Mouse (Mus musculus) hematopoietic stem cell, adult 5-6 weeks (primary cell): Measurements from ENCODE around the gene Cct6b. TPM values are rescaled to one million over a fixed set of nuclear protein-coding genes. Genes with fewer than 3 reads are reported as not detected.
A peak's percentile ranks its signal among the peaks of the same experiment; 100 is the strongest.

Experiments
- ATAC-seq, 2 experiments: fragments of 125-278 bp in 1 of 2; replicated peaks in 1 of 2; 2 replicates each; pipeline ENCODE4 v1.8.0; 2016 to 2017; ENCODE audit warnings: inconsistent platforms in 2 of 2, mild to moderate bottlenecking in 2 of 2, moderate number of reproducible peaks in 2 of 2, low read depth in 1 of 2, moderate TSS enrichment in 1 of 2; ENCODE audit not compliant: low FRiP score in 2 of 2, poor library complexity in 2 of 2, severe bottlenecking in 2 of 2, insufficient read depth in 1 of 2, low TSS enrichment in 1 of 2
- total RNA-seq: library from RNA; stranded (forward); fragments of 172-1452, 232-1000 nt; gene quantifications from 2 replicates; pipeline ENCODE4 v1.2.3, GENCODE M21; 2017

Cct6b gene
- 0.31 TPM in 1 of 2 replicates, not detected in the other for total RNA-seq

DNA sequence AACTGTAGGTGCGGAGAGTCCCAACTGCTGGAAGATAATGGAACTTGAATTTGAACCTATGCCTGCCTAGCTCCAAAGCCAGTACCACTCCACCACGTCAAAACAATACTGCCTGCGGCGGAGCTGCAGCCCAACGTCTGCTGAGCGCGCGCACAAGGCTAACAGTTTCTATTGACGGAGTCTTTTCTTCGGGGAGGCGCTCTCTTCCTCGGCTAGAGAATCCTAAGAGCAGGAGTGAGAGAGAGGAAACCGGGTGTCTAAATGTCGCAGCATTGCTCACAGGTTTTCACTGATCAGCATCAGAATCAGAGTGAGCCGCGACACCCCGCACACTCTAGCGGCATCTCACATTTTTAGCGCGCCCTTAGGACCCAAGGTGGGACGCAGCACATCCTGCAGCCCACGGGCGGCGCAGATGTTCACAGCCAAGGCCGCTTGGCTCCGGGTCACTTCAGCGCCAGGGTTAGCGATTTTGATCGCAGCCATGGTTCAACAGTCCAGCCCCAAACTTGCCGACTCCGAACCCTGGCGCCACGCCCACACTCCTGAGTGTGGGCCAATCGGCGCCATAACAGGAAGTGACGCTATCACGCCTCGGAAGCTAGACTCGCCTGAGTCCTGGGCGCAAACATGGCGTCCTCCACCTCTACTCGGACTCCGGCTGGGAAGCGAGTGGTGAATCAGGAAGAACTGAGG lies at the start of gene Cct6b, which contains the start of gene Zfp830:
TSS of gene Cct6b (minus strand) at position 580 of the 696 bp plus-strand sequence.
TSS of gene Zfp830 (plus strand) at position 604 of the 696 bp plus-strand sequence.
- peak; percentile 98 to 99 for ATAC-seq

DNA sequence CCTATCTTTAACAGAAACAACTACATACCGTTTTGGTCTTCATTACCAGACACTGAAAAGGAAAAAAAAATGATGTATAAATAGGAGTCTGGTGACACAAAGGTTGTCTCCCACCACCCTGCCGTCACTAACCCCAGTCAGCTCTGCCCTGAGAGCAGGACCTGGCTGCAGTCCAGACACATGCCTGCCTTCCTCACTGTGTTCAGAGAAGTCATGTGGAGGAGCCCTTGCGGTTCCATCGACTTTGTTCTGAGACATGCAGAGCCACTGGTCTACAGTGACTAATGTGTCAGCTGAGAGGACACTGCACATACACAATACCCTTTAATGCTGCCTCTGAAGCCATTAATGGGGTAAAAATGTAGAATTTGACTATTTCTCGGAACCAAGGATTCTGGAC lies 44.4 kb upstream of the Cct6b start:
- no peak for ATAC-seq

DNA sequence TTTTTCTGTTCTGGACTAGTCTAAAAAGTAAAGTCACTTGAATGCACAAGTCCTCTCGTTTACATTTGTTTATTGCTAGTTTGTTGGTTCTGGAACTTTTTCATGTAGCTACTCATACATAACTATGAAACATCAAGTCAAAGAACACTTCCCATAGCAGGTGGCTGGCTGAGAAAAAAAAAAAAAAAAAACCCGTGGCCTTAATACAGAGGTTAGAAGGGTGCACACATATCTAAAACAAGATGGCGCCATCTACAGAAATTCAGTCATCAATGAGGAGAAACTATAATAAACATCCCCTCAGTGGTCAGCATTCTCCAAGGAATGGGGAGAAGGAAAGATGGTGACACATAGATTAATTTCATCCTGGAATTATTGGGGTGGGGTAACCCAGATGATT lies 43.2 kb upstream of the Cct6b start:
- ATAC-seq, result no peak

DNA sequence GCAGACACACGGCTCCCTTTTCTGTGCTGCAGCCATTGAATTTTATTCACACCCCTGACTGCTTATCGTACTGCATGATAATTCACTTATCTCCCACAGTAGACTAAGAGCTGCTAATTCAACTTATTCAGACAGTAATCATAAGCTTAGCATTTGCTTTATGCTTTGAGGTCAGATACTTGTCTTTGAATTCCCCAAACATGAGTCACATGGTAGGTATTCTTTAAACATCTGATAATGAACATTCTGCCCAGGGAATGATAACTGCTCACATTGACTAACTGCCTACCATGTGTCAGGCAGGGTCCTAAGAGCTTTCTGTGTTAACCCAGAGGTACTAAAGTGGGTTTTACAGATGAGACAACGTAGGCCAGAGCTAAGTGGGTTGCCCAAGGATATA lies 42.5 kb upstream of the Cct6b start:
- no peak for ATAC-seq

DNA sequence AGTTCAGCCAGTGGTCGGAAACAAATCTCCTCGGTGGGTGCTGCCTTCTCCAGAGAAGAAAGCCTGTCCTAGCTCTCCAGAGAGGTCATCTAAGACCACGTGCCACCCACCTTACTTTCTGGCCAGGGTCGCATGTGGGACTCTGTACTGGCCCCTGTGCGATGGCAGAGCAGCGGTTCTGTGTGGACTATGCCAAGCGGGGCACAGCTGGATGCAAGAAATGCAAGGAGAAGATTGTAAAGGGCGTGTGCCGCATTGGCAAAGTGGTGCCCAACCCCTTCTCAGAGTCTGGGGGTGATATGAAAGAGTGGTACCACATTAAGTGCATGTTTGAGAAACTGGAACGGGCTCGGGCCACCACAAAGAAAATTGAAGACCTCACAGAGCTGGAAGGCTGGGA lies 19.3 kb upstream of the Cct6b start:
- ATAC-seq, result no peak

DNA sequence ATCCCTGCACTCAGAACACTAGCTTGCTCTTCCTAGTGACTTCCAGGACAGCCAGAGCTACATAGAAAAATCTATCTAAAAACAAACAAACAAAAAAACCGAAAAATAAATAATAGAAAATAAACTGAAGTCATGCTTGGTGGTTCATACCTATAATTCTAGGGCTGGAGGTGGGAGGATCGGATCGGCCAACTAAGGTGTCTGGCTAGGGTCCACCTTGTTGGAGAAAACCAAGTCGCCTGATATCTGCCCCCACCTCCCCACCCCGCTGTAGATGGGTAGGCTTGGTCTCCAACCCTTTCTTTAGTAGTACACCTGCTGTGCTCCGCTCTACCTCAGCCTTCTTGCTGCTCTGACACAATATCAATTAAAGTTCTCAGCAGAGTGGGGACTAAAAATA lies 18.1 kb upstream of the Cct6b start:
- ATAC-seq, result no peak

DNA sequence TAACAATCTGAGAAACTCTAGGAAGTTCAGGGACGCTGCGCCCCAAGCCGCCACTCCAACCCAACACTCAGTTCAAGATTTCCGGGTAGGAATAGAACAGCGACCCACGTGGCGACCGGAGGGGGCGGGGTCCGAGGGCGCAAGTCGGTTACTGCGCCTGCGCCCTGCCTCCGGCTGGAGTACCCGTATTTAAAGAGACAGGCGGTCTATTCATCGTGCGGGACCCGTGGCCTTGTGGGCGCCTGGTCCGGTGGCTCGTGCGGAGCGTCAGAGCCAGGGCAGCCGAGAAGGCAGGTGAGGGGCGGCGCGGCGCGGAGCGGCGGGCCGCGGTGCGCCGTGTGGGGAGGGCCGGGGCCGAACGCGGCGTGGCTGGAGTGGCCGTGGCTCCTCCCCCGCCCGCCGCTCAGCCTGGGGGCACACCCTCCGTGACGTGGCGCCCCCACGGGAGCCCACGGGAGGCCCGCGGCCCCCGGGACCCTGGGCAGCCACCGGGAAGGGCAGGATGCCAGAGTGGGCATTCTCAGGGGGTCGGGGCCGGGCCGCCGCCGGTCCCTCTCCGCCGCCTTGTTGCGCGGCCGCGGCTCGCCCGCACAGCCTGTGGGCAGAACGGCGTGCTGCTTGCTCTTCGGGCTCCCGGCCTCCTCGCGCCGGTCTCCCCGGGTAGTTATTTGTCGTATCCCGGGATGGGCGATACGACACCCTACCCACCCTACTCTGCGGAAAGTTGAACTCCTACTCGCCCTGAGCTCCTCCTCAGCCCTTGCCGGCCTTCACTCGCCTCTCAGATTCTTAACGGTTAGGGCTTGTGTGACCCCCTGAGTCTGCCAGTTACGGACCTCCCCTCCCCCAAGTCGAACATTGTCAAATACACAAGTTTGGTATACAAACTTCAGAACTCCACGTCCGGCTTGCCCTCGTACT lies 17.1 kb upstream of the Cct6b start, which contains the start of gene Lig3:
TSS of gene Lig3 (plus strand) at position 126 of the 921 bp plus-strand sequence.
- ATAC-seq, result peak; percentile 86 to 92

DNA sequence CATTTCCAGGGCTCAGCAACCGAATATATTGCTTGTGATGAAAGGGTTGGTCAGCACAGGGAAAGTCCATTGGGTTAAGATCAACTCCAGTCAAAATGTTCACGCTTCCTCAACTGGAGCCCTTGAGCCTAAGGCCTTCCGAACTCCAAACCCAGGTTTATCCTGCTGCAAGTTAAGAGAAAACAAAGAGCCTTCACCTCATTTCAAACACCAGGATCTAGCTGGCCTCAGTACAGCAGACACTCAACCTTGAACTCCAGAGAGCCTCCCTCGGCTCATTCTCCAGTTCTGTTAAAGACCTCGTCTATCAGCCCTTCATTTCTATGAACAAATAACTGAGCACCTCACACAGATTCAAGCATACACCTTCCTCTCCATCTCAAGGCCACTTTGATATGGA lies 16.0 kb upstream of the Cct6b start:
- ATAC-seq, result no peak

DNA sequence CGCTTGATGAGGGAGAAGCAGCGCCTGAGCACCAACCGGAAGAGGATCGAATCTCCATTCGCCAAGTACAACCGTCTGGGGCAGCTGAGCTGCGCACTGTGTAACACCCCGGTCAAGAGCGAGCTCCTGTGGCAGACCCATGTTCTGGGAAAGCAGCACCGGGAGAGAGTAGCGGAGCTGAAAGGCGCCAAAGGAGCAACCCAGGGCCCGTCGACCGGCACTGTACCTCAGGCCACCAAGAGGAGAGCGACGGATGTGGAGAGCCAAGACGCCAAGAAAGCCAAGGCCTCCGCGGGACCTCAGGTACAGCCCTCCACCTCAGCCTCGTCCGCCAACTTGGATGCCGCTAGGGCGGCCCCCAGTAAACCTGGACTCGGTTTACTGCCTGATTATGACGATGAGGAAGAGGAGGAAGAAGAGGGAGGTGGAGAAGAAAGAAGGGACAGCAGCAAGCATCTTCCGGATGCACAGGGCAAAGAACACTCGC lies 360 bp upstream of the Cct6b start:
- ATAC-seq, result no peak; a peak in 2 of 4 replicates

DNA sequence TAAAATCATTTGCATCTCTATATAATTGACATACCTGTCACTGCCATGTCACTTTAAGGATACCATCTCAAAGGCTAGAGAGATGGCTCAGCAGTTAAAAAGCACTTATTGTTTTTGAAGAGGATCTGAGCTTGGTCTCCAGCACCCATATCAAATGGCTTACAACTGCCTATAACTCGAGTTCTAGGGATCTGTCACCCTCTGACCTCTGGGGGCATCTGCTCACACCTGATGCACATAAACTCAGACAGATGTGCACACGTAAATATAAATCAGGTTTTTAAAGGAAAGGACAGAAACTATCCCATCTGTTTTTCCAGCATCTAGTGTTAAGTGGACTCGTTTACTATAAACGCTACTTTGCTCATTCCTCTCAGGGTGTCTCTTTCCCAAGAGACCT lies 860 bp downstream of the Cct6b start:
- ATAC-seq, result no peak

DNA sequence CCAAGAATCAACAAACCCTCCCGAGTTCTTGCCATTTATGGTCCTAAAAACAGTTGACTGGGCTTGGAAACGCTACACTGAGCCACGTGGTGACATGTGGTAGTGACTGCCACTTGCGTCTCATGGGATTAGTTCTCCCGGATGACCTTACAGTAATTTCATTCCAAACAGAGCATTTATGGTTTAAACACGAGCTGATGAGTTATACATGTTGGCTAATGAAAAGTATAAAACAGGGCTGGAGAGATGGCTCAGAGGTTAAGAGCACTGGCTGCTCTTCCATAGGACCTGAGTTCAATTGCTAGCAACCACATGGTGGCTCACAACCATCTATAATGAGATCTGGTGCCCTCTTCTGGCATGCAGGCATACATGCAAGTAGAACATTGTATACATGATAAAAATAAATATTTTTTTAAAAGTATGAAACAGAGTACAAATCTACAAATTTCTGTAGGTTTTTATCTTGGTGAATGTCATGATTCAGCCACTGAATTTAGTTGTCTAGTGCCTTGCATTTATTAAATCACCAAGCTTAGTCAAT lies 1.8 kb downstream of the Cct6b start:
- ATAC-seq, result no peak

DNA sequence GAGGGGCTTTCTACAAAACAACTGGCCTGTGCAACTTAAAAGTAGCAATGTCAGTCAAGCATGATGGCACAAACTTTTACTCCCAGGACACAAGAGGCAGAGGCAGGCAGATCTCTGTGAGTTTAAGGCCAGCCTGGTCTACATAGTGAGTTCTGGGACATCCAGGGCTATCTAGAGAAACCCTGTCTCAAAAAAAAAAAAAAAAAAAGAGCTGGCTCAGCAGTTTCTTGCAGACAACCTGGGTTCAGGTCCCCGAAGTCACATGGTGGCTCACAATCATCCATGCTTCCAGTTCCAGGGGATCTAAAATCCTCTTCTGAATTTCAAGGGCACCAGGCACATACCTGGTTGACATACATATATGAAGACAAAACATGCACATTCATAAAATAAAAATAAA lies 8.2 kb downstream of the Cct6b start:
- ATAC-seq, result no peak

DNA sequence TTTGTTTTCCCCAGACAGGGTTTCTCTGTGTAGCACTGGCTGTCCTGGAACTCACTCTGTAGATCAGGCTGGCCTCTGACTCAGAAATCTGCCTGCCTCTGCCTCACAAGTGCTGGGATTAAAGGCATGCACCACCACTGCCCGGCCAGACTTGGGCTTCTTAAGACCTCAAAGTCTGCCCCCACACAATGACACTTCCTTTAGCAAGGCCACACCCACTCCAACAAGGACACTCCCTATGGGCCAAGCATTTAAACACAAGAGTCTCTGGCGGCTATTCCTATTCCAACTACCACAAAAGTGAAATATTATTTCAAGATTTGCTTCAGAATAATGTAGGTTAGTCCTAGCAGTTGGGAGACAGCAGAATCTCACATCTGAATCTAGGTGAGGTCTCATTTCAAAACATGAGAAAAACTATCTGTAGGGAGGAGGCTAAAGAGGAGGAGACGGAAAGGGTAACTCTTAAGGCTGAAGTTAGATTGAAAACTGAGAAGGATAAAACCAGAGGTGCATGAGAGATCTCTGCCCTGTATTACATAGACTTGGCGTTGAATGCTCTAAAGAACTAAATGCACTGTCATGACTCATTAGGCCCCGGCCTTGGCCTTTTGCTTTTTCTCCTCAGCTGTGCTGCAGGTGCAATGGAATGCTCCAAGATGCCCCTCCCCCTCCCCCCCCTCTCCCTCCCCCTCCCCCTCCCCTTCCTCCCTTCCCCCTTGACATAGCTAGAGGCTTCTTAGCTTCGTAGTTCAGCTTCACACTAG lies 11.6 kb downstream of the Cct6b start:
- ATAC-seq, result no peak

DNA sequence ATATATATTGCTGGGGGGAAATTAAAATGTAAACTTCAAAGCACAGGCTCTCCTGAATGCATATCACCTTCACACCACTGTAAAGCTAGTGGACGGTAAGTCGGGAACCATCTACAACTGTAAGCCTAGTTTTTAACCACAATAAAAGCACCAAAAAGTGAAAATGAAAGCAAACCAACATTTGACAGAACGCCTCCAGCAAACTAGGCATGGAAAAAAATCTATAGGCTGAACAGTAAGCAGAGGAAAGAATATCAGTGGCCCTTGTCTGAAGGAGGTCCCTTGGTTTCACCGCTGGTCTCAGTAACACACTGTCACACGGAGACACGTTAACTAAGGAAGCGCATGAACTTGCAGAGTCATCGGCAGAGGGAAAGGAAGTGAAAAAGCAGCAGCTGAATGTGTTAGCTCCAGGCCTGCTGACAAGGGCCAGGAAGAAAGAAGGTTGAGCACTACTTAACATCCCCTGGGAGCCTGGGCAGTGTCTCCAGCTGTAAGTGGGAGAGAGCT lies 17.2 kb downstream of the Cct6b start:
- ATAC-seq, result peak; percentile 88 to 91

DNA sequence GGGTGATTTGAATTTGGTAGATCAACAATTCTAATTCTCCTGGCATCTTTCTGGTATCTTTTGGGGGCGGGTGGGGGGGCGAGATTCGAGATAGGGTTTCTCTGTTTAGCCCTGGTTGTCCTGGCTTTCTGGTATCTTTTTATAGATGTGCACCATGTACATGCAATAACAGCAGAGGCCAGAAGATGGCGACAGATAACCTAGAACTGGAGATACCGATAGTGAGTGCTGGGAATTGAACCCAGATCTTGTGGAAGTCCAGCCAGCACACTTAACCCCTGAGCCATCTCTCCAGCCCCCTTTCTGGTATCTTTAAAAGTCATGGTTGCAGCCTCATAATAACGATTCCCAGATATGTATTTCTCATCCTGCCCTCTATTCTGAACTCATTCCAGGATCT lies 18.0 kb downstream of the Cct6b start:
- 0 out of 4 replicates have a peak, but pooled peaks of 1 of the 2 experiments have one; percentile 56 for ATAC-seq

DNA sequence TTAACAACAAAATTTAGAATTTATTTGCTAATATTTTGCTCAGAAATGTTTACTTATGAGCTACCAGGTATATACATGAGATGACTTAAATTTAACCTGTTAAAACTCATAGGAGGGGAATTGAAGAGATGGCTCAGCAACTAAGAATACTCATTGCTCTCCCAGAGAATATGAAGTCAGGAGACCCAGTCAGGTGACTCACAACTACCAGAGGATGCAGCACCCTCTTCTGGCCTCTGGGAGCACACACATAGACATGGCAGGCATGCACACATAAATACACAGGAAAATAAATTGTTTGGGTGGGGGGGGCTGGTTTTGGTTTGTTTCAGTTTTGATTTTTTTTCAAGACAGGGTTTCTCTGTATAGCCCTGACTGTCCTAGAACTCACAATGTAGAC lies 25.1 kb downstream of the Cct6b start:
- no peak for ATAC-seq

DNA sequence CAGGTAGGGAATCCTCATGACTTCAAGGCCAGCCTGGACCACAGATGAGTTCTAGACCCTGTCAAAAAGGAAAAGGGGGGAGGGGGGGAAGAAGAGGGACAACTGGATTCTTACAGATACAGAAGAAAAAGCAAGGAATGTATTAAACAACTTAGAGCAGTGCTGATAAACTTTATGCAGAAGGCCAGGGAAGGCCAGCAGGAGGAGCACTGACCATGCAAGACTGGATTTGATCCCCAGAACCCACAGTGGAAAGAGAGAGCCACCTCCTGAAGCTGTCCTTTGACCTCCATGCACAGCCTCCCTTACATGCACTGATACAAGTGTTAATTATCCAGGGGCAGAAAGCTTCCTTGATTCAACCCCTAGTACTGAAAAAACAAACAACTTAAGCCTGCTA lies 29.9 kb downstream of the Cct6b start:
- ATAC-seq, result no peak
